Mouse (Mus musculus) CH12.LX (cell line): ENCODE results near the gene Slc25a36.

ENCODE experiments used
- BHLHE40 ChIP-seq: IDR thresholded peaks from 2 replicates; pipeline ENCODE4 v1.6.1; 2011; ENCODE audit warnings: mild to moderate bottlenecking, low read depth, low read length, improper control_type of control experiment
- CTCF ChIP-seq, 2 experiments: IDR thresholded peaks in 1 of 2; conservative IDR thresholded peaks in 1 of 2; 2 replicates each; pipeline ENCODE4 v1.5.1; 2011 to 2012; ENCODE audit warnings: low read depth in 2 of 2, low read length in 2 of 2, improper control_type of control experiment in 1 of 2, inconsistent platforms in 1 of 2, mild to moderate bottlenecking in 1 of 2, moderate library complexity in 1 of 2
- EP300 ChIP-seq: IDR thresholded peaks from 2 replicates; pipeline ENCODE4 v1.6.1; 2011; ENCODE audit warnings: low read length, improper control_type of control experiment
- POLR2A ChIP-seq: IDR thresholded peaks from 2 replicates; pipeline ENCODE4 v1.6.1; 2011; ENCODE audit warnings: low read depth, mild to moderate bottlenecking, improper control_type of control experiment, low read length
- UBTF ChIP-seq: IDR thresholded peaks from 2 replicates; pipeline ENCODE4 v1.6.1; 2012; ENCODE audit warnings: low read depth, mild to moderate bottlenecking, inconsistent platforms, low read length, improper control_type of control experiment, moderate library complexity

DNA sequence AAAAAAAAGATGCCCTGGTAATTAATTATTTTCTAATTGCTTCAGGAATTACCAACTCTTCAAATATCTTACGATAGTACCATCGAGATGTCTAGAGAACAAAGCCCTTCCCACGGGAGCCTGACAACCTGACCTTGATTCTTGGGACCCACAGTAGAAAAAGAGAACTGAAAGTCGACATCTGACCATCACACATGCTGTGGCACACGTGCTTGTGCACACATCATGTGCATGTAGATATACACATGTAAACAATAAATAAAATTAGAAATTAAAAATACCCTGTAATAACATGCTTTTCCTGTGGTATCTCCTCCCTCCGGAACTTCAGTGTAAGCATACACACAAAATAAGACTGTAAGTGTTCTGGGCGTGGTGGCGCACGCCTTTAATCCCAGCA is 49.3 kb downstream of the Slc25a36 start:
- TF ChIP-seq POLR2A, result no peak
- TF ChIP-seq CTCF (conservative IDR thresholded peaks at IDR 0.05 in 1 of 2, IDR thresholded peaks at IDR 0.05 in 1 of 2; ENCODE audit: low read depth in 2 of 2, low read length in 2 of 2), result no peak
- no peak for TF ChIP-seq EP300
- TF ChIP-seq UBTF, result no peak
- peak; percentile 93 for TF ChIP-seq BHLHE40
